Mouse (Mus musculus): ENCODE results near the gene Adgrf5.

The Adgrf5 gene

GRCm38 (mm10) chr17:43376527-43376926, 16.3 kb downstream of the Adgrf5 start:
- no peak for DNase-seq (ENCODE audit: low spot score in 2 of 2)

DNA sequence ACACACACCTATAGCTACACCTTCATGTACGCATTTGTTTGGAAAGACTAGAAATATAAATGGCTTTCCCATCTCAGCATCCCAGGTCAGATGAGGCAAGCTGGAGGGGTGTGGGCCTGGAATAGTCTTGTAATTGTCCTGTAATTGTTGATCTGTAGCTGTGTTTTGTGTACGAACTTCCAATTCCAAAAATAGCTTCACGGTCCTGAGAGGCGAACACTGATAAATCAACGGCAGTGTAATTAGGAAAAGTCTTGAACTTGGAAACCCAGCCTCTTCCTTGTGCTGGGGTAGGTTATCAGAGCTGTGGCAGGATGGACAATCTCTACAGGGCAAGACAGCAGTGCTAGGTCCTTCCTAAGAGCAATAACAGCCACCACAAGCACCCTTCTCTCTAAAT, 18.5 kb downstream of the Adgrf5 start:
- DNase-seq (ENCODE audit: low spot score in 2 of 2), result no peak

- DNase-seq (ENCODE audit: low spot score in 2 of 2), result no peak
Measured at GRCm38 (mm10) chr17:43386331-43386730, 26.1 kb downstream of the Adgrf5 start.

DNA sequence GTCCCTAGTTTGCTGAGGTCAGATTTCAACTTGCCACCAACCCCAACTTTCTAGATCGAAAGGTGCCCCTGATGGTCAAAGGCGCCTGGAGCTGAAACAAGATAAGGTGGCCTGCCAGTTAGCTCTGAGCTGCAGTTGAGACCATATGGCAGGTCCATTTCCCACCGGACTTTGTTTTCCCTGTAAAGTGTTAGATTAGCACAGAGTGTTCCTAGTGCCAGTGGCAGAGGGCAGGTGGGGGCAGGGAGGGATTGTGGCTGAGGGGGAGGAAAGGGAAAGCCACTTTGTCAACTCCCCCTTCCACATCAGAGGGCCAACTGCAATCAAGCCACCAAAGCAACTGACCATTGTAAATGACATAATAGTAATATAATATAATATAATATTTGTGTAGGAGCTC, 26.9 kb downstream of the Adgrf5 start:
- DNase-seq (ENCODE audit: low spot score in 2 of 2), result no peak

DNA sequence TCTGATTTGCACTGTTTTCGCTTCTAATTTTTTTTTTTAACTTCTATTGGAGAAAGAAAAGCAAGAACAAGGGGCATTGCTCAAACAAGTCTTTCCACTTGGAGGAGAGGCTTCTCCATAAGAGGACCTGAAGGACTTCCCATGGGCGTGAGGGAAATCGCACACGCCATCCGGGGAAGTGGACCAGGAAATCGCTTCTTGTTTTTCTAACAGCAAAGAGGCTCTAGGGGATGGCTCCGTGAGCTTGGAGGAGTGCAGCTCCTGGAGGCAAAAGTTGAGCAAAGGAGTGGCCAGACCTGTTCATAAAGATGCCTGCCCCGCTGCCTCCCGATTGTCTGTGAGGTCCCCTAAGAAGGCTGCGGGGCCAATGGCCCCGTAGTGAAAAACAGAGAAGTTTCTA, 29.0 kb downstream of the Adgrf5 start:
- no peak for DNase-seq (ENCODE audit: low spot score in 2 of 2)

- DNase-seq (ENCODE audit: low spot score in 2 of 2), result no peak
Measured at GRCm38 (mm10) chr17:43392191-43392590, 31.9 kb downstream of the Adgrf5 start.

GRCm38 (mm10) chr17:43393669-43394068, 33.4 kb downstream of the Adgrf5 start:
- no peak for DNase-seq (ENCODE audit: low spot score in 2 of 2)

GRCm38 (mm10) chr17:43395400-43396258, 35.4 kb downstream of the Adgrf5 start:
- no peak for DNase-seq (ENCODE audit: low spot score in 2 of 2)

- no peak for DNase-seq (ENCODE audit: low spot score in 2 of 2)
Measured at GRCm38 (mm10) chr17:43398612-43399011, 38.4 kb downstream of the Adgrf5 start.

DNA sequence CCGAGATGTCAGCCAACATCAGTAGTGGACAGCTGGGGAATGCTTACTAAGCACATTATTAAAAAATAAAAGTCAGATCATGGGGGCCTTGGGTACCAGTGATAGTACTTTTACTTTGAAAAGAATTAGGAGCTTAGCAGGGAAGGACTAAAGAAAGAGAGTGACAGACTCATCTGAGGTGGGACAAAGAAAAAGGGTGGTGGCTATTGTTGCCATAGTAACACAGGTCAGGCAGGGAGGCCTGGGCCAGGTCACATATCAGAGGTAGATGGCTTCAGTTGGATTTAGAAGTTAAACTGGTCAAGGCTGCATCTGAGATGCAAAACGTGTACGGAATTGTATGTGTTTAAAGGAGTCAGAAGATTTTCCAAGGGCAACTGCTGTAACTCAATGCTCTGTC, 38.9 kb downstream of the Adgrf5 start:
- no peak for DNase-seq (ENCODE audit: low spot score in 2 of 2)

GRCm38 (mm10) chr17:43400483-43400882, 40.2 kb downstream of the Adgrf5 start:
- no peak for DNase-seq (ENCODE audit: low spot score in 2 of 2)

GRCm38 (mm10) chr17:43403851-43404250, 43.6 kb downstream of the Adgrf5 start:
- no peak for DNase-seq (ENCODE audit: low spot score in 2 of 2)

DNA sequence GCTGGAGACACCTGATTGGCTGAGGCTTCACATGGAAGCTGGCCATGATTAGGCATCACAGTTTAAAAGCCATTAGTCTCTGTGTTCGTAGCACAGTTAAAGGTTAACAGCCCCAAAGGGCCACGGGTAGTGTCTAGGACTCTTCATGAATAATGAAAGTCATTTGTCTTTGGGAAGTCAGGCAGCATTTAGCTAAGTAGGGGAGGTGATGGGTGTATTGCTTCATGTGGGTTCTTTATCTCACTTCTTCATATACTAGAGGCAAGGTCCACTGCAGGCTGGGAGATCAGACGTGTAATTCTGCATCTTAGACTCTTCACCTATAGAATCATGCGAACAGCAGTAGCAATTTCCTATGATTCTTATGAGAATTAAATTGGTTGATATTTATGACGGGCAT, 44.2 kb downstream of the Adgrf5 start:
- no peak for DNase-seq (ENCODE audit: low spot score in 2 of 2)

GRCm38 (mm10) chr17:43406321-43406720, 46.1 kb downstream of the Adgrf5 start:
- DNase-seq (ENCODE audit: low spot score in 2 of 2), result no peak

- no peak for DNase-seq (ENCODE audit: low spot score in 2 of 2)
Measured at GRCm38 (mm10) chr17:43407548-43407947, 47.3 kb downstream of the Adgrf5 start.

DNA sequence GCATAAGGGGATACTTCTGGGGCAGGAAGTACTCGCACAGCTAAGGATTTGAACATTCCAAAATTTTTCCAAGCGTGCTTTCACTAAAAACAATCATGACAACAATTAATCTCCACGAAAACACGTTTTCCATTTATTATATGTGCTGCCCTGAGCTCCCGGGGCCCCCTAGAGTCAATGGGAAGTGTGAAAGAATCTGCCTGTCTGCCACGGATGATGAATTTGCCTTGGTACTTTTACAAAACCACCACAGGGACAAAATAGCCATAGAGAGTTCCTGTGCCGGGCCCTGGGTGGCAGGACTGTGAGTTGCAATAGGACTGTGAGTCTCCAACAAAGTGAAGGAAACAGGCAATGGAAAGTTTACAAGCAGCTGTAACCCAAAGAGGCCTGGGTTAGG, 52.9 kb downstream of the Adgrf5 start:
- no peak for DNase-seq (ENCODE audit: low spot score in 2 of 2)

- DNase-seq (ENCODE audit: low spot score in 2 of 2), result no peak
Measured at GRCm38 (mm10) chr17:43419204-43419603, 59.0 kb downstream of the Adgrf5 start.

DNA sequence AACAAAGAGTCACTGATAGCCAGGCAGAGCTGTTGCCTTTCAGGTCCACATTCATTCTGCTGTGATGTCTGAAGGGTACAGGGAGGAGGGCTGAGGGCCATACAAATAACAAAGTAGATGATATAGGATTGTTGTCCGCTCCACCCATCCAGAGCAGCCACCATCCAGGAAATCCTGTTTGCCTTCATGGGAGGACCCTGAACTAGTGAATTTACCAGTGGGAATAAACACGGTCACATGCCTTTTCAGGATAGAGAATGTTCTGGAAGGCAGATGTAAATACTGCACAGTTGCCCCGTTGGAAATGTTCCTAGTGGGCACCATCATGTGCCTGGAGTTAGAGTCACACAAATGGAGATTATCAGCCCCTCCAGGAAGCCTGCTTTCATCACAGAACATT, 60.1 kb downstream of the Adgrf5 start:
- DNase-seq (ENCODE audit: low spot score in 2 of 2), result no peak

- no peak for DNase-seq (ENCODE audit: low spot score in 2 of 2)
Measured at GRCm38 (mm10) chr17:43423953-43424352, 63.7 kb downstream of the Adgrf5 start.

GRCm38 (mm10) chr17:43431692-43432091, 71.4 kb downstream of the Adgrf5 start:
- no peak for DNase-seq (ENCODE audit: low spot score in 2 of 2)

DNA sequence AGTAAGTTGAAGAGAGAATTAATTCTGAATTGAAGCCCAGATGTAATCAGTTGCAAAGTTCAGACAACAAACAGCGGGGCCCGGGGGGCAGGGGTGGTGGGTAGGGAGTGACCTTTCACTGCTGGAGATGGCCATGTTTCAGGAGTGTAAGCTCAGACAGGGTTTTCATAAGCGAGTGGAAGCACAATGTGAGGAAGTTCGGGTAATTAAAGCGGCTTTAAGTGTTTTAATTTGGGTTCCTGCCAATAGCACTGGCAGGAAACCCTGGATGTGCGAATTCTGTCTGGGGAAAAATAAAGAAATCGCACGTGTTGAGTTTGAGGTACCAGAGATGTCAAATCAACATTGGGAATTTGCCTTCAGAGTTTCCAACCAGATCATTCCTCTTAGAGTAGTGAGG, 74.2 kb downstream of the Adgrf5 start:
- no peak for DNase-seq (ENCODE audit: low spot score in 2 of 2)

- no peak for DNase-seq (ENCODE audit: low spot score in 2 of 2)
Measured at GRCm38 (mm10) chr17:43451216-43451615, 91.0 kb downstream of the Adgrf5 start.

DNA sequence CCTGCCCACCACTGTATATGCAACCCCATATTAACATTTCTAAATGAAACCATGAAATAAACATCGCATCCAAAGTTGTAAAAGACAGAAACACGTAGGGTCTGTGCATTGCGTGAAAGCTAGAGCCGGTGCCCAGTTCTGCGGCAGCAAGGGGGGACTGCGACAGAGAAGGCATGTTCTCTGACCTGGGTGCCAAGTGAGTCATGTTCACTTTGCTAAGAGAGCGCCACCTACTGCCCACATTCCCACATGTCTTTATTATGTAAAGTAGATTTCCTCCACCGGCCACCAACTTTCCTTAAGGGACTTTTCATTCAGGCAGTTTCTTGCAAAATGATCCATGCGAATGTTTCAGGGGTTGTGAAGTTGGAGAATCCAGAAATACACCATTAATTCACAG, 98.3 kb downstream of the Adgrf5 start:
- peak; percentile 62 to 77 for DNase-seq (ENCODE audit: low spot score in 2 of 2)

- DNase-seq (ENCODE audit: low spot score in 2 of 2), result no peak
Measured at GRCm38 (mm10) chr17:43459737-43460230, 99.5 kb downstream of the Adgrf5 start.
